Mouse (Mus musculus) embryo, embryonic 9.5 days (tissue): ENCODE measurements around the gene Ap3m1.
"Not testable (repeated sequence)": the region's sequence is repeated elsewhere in the genome, so short reads cannot be mapped to it uniquely, and the experiment has no call there.

Experiments used
- DNase-seq: peaks from one replicate; pipeline ENCODE4 v3.0.0-alpha.2; 2017; ENCODE audit errors: extremely low spot score

Gene Ap3m1

DNA sequence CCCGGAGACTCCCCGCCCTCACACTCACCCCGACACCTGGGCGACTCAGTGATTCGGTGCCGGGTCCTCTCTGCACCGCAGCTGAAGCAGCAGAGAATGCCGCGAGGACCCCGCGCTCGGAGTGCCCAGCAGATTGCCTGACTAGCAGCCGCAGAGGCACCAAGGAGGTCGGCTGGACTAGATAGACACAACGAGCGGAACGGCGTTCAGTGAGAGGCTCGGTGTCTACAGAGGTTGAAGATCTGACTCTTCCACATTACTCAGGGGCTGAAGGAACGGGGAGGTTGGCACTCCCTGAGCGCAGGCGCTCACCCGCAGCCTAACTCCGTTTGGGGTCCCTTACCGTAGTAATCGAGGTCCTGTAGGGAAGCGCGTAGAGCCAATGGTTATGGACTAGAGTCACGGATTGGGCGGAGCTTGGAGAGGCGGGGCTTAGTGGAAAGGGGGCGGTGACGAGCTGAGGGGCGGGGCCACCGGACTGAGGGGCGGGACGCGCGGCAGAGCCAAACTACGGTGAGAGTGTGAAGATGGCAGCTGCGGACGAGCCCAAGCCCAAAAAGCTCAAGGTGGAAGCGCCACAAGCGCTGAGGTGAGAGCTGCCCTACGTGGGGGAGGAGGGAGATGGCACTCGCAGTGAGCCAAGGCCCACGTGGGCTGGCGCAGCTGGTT, at the start of gene Ap3m1, which contains the start of gene Adk:
TSS of gene Ap3m1 (minus strand) at position 397 of the 669 bp plus-strand sequence.
TSS of gene Adk (plus strand) at position 463 of the 669 bp plus-strand sequence.
- DNase-seq = peak; percentile 98

- DNase-seq = no peak
Observed at GRCm38 (mm10) chr14:21101562-21101961, 49.3 kb upstream of the Ap3m1 start.

- no peak for DNase-seq
Observed at GRCm38 (mm10) chr14:21100876-21101275, 48.6 kb upstream of the Ap3m1 start.

- no peak for DNase-seq
Observed at GRCm38 (mm10) chr14:21099371-21099770, 47.1 kb upstream of the Ap3m1 start.

- no peak for DNase-seq
Observed at GRCm38 (mm10) chr14:21096689-21097088, 44.4 kb upstream of the Ap3m1 start.

GRCm38 (mm10) chr14:21096279-21096678, 44.0 kb upstream of the Ap3m1 start:
- no peak for DNase-seq

DNA sequence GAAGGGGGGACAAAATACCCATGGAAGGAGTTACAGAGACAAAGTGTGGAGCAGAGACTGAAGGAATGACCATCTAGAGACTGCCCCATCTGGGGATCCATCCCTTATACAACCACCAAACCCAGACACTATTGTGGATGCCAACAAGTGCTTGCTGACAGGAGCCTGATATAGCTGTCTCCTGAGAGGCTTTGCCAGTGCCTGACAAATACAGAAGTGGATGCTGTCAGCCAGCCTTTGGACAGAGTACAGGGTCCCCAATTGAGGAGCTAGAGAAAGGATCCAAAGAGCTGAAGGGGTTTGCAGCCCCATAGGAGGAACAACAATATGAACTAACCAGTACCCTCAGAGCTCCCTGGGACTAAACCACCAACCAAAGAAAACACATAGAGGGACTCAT, 41.9 kb upstream of the Ap3m1 start:
- not testable (repeated sequence) for DNase-seq

- no peak for DNase-seq
Observed at GRCm38 (mm10) chr14:21090930-21091486, 38.7 kb upstream of the Ap3m1 start.

DNA sequence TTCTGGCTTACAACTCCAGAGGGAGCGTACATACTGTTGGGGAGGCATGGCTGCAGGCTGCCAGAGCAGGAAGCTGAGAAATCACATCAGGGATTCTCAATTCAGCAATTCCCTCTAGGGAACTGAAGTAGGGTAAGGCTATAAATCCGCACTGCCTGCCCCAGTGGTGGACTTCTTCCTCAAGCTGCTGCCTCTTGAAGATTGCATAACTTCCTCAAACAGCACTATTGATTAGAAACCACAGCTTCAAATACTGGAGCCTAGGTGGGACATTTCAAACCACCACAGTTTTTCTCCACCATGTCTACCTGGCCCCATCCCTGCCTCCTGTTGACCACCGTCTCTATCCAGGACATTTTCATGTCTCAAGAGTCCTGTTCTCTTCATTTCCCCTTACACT, 38.1 kb upstream of the Ap3m1 start:
- DNase-seq = no peak

- DNase-seq = no peak
Observed at GRCm38 (mm10) chr14:21088731-21089130, 36.4 kb upstream of the Ap3m1 start.

GRCm38 (mm10) chr14:21087390-21088060, 35.2 kb upstream of the Ap3m1 start:
- DNase-seq = no peak

- peak; percentile 42 for DNase-seq
Observed at GRCm38 (mm10) chr14:21086827-21087351, 34.6 kb upstream of the Ap3m1 start.

DNA sequence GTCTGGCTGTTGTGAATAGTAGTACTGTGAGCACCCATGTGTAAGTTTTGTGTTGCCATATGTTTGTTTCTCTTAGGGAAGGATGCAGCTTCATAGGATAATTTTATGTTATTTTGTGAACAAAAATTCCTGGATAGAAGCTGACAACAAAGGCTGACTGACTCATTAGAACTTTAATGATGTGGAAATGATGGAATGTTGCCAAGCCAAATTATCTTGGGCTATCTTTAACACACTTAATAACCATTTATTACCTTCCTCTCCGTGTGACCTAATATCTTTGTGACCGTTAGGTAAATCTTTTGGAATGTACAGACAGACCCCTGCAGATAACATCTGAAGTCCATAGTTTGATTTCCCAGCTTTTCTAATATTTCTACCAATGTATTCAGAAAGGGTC, 33.8 kb upstream of the Ap3m1 start:
- no peak for DNase-seq

GRCm38 (mm10) chr14:21085666-21086065, 33.4 kb upstream of the Ap3m1 start:
- DNase-seq = no peak

DNA sequence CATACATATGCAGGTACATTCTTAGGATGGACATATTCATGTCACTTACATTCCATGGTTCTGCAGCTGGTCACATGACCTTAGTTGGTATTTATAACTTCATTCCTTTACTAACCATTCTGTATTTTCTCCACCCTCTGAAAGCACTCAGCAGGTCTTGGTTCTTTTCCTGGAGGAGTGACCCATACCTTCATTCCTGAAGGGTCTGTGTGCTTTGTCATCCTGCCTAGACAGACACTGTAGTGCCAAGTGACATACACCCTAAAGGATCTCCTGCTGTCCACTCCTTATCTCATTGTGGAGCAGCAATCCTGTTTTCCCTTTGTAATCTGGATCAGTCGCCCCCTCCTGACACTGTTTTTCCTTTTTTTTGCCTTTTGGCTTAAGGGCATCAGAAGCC, 30.5 kb upstream of the Ap3m1 start:
- no peak for DNase-seq

DNA sequence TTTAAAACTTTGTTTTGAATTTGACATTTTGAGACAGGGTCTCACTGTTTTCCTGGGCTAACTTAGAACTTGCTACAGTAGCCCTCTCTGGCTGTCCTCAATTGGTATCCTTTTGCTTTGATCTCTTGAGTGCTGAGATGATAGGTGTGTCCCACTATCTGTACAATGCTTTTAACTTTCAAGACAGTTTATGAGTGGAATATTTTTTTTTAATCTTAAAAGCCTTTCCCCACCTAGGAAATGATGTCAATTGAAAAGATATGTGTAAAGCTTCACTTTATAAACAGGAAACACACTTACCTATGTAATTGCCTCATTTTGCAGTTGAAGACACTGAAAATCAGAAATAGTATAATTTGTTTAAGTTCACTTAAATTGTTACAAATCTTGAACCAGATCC, 26.2 kb upstream of the Ap3m1 start:
- DNase-seq = no peak

GRCm38 (mm10) chr14:21077939-21078338, 25.6 kb upstream of the Ap3m1 start:
- DNase-seq = no peak

- DNase-seq = no peak
Observed at GRCm38 (mm10) chr14:21076501-21077194, 24.3 kb upstream of the Ap3m1 start.

GRCm38 (mm10) chr14:21075751-21076500, 23.6 kb upstream of the Ap3m1 start:
- peak; percentile 92 for DNase-seq

DNA sequence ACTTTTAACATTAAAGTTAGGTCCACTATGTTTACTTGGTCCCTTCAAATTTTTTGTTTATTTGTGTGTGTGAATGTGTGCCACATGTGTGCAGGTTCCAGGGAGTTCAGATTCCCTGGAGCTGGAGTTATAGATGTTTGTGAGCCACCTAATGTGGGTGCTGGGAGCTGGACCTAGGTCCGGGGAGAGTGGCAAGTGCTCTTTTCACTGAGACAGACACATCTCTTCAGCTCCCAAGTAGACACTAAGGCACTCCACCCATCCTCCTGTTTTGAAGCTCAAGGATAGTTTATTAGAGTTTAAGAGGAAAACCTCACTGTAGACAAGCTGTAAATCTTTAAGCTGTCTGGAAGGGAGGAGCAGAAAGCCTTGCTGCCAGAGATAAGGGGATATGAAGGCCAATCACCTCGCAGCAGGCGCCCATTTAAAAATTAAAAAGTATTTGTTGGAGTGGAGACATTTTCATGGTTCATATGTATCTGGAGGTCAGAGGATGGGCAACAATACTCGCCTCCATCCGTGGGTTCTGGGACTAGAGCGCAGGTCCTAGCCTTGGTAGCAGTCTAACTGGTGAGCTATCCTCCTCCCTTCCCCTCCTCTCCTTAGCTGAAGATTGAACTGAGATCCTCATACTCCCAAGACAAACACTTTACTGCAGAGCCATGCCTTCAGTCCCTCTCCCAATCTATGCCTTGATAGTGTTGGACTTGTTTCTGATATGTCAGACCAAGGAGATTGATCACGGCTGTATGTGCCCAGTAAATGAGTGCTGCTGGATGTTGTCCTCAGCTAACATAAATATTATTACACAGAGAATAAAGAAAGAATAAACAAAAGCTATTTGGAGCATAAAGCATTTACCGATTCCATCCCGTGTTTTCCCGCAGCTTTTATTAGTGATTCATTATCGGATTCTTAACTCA, 22.4 kb upstream of the Ap3m1 start:
- DNase-seq = no peak
